Mouse (Mus musculus) bone marrow, adult 2 months (tissue): ENCODE measurements around the gene Zfp592.

ENCODE experiments used
- CTCF ChIP-seq: fragments of 200-500 bp; IDR thresholded peaks from 2 replicates; pipeline ENCODE4 v1.5.1; 2011; ENCODE audit warnings: low read length, control low read depth; ENCODE audit not compliant: control insufficient read depth, insufficient read depth
- POLR2A ChIP-seq: fragments of 200-500 bp; IDR thresholded peaks from 2 replicates; pipeline ENCODE4 v1.6.1; 2011; ENCODE audit warnings: low read depth, mild to moderate bottlenecking, control low read depth, low read length, borderline replicate concordance; ENCODE audit not compliant: control insufficient read depth

GRCm38 (mm10) chr7:80971419-80971818 lies 22.1 kb upstream of the Zfp592 start:
- TF ChIP-seq CTCF, result no peak
- TF ChIP-seq POLR2A, result no peak
